Mouse (Mus musculus): ENCODE results near the gene Npr2.

DNA sequence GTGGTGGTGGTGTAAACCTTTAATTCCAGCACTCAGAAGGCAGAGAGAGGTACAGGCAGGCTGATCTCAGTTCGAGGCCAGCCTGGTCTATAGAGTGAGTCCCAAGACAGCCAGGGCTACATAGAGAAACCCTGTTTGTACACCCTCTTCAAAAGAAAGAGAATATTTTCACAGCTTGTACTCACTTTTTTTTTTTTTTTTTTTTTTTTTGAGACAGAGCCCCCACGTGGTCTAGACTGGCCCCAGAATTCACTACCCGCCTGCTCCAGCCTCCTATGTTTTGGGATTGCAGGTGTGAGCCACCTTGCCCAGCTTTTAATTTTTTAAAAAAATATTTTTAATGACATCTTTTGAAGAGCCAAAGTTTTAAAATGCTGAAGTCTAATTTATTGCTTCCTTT, 27.6 kb upstream of the Npr2 start:
- TF ChIP-seq MAX (IDR thresholded peaks at IDR 0.05; ENCODE audit: low read length) (no peak), MAFK (IDR thresholded peaks at IDR 0.05; ENCODE audit: insufficient replicate concordance, low read length) (no peak), CTCF (conservative IDR thresholded peaks at IDR 0.05 in 1 of 2, IDR thresholded peaks at IDR 0.05 in 1 of 2; ENCODE audit: low read depth in 2 of 2, low read length in 2 of 2) (no peak), E2F4 (IDR thresholded peaks at IDR 0.05; ENCODE audit: insufficient replicate concordance, low read depth, low read length) (no peak), ZNF384 (IDR thresholded peaks at IDR 0.05; ENCODE audit: low read depth, low read length) (peak; percentile 64), EP300 (IDR thresholded peaks at IDR 0.05; ENCODE audit: low read length) (no peak)

Measured in CH12.LX (cell line).